Mouse (Mus musculus) ovary, postnatal 14 days (tissue): Measurements from ENCODE around the gene Zdhhc1.

Source experiments
- DNase-seq: peaks from one replicate; pipeline ENCODE4 v3.0.0; 2022; ENCODE audit warnings: low spot score

Zdhhc1 gene

DNA sequence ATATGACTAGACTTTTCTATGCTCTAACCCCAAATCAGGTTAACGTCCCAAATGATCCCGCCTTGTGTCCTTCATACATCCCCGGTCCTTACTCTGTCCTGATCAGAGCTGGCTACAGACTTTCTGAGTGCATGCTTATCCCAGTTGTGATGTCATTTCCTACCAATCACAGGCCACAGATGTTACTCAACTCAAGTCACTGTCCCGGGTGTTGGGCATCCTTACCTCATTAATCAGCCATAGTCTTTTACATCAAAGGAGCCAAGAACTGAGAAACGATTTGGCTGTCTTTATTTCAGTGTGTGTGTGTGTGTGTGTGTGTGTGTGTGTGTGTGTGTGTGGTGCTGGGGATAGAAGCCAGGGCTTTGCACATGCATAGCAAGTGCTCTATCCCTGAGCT is 42.6 kb downstream of the Zdhhc1 start:
- DNase-seq: no peak

- no peak for DNase-seq
Observed at GRCm38 (mm10) chr8:105453296-105453695, 43.4 kb downstream of the Zdhhc1 start.

DNA sequence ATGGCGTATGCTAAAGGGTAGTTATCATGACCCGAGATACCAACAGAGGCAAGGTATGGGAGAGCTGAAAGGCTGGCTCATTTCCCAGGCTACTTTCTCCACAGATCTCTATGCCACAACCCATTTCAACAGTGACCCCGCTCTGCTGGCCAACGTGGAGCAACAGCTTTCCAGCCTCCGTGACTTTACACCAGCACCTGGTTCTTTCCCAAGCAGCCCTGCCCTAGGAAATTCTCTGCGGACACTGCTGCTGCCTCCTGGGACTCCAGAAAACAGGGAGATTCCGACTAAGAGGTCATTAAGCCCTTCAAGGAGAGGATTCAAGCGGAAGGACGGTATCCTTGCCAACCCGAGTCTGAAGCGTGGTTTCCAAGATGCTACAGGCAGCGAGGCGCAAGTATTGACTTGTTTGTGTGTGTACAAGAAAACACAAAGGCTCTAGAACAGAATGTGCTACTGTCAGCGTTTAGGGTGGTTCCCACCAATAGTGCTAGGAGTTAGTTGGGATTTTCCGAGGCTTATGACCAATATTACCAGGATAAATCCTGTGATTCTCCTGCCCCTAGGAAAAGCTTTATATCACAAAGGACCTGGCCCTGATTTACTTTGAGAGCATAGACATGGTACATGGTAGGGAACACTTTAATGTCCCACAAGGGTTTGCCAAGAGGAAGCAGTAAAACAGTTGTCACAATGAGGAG is 44.6 kb downstream of the Zdhhc1 start:
- DNase-seq: no peak

- DNase-seq: no peak
Observed at GRCm38 (mm10) chr8:105450977-105451376, 45.7 kb downstream of the Zdhhc1 start.

DNA sequence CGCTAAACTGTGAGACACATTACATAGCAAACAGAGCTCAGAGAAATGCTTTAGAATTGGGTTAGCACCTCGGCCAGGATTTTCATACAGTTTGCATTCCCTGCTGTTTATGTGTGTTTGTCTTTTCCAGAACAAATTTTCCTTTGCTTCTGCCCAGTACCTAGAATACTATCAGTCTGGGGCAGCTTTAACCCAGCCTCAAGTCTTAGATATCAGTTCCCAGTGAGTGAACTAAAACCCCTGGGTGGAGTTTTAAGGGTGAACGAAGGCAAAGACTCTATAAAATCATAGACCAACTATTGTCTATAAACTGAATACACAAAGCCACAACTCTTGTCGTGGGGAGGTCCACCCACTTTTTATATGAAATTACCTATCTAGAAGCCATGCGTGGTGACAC is 48.1 kb downstream of the Zdhhc1 start:
- DNase-seq: no peak

- no peak for DNase-seq
Observed at GRCm38 (mm10) chr8:105448188-105448587, 48.5 kb downstream of the Zdhhc1 start.

- no peak for DNase-seq
Observed at GRCm38 (mm10) chr8:105446127-105446552, 50.6 kb downstream of the Zdhhc1 start.

GRCm38 (mm10) chr8:105445296-105446126 is 51.2 kb downstream of the Zdhhc1 start:
- no peak for DNase-seq

DNA sequence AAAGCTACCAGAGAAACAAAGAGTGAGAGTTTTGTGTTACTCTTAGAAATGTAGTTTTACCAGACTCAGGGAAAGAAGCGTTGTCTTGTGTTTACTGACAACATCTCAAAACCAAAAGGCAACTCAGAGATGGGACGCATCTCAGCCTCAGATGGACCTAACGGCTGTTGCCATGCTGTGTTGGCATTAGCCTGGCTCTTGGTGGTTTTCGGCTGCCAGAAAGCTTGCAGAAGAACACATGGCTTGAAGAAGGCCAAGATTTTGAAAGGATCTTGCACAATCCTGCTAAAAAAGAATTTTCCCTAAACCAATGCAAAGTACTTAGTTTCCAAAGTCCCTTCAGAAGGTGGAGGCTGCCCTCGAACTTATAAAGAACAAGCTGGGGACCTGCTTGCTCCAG is 54.0 kb downstream of the Zdhhc1 start:
- DNase-seq: no peak

GRCm38 (mm10) chr8:105441433-105441832 is 55.3 kb downstream of the Zdhhc1 start:
- peak; percentile 41 for DNase-seq

- DNase-seq: no peak
Observed at GRCm38 (mm10) chr8:105438865-105439264, 57.8 kb downstream of the Zdhhc1 start.

GRCm38 (mm10) chr8:105437078-105437748 is 59.5 kb downstream of the Zdhhc1 start:
- DNase-seq: no peak

DNA sequence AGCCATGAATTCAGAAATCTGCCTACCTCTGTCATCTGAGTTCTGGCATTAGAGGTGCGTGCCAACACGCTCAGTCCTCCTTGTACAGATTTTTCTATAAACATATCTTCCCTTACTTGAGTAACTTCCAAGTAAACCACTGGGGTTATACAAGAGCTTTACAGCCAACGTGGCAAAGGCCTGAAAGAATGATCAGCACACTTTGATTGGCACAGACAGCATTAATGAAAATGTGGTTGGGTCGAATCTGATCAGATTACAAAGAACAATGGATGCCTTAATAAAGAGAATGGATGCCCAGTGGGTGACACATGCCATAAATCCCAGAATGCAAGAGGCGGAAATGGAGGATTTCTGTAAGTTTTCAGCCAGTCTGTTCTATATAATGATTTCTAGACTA is 60.5 kb downstream of the Zdhhc1 start:
- DNase-seq: no peak

- no peak for DNase-seq
Observed at GRCm38 (mm10) chr8:105434136-105434535, 62.6 kb downstream of the Zdhhc1 start.

GRCm38 (mm10) chr8:105433511-105433910 is 63.2 kb downstream of the Zdhhc1 start:
- no peak for DNase-seq

GRCm38 (mm10) chr8:105433021-105433420 is 63.7 kb downstream of the Zdhhc1 start:
- DNase-seq: no peak

DNA sequence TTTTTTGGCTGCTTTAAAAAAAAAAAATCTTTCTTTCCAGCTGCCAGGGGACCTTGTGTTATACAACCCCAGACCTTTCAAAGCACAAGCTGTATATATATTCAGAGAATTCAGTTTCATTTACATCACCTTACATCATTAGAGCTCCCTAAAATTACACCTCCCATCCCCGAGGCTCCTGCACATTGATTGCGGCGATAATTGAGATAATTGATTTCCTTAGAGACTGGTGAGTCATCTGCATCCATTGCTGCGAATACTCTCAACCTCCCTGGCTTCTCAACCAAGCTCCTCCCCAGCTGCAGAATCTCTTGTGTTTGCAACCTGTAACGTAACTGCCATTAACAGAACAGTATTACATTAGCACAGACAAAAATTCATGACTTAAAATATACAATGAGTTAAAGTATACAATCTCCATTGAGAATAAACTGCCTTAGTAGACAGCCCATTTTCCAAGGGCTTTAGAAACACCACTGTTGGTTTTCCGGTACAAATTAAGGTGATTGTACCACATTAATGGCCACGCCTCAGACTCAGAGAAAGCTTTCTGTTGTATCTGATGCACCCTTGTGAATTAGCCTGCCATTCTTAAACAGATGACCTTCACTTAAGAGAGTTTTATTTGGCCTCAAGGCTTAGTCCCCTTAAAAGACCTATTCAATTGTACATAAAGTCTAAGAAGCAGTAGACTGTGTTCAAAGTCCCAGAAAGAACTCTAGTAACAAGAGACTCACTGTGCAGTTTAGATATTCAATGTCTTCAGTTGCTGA is 64.8 kb downstream of the Zdhhc1 start:
- DNase-seq: no peak

DNA sequence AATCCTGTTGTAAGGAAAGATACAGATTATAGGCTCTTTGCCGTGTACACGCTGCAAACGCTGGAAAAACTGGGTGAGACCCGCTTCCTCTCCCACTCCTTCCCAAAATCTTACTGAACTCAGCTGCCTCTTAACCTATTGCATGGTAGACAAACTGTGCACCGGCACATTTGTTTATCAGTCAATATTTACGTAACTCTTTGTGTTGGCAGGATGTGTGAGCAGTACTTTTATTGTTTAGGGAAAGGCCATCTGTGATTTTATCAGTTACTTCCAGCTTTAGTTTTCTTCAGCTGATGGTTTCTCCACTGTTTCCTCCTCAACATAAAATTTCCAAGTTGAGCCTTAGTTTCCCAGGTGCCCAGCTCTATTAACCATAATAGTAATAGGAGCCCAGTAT is 69.8 kb downstream of the Zdhhc1 start:
- no peak for DNase-seq
